Mouse (Mus musculus): ENCODE measurements around the gene Speg. TPM values are rescaled to one million over a fixed set of nuclear protein-coding genes. Genes with fewer than 3 reads are reported as not detected.
A peak's percentile ranks its signal among the peaks of the same experiment; 100 is the strongest.

Gene Speg
- polyA plus RNA-seq, 1 experiment from 2014 or later = 53.8 TPM

DNA sequence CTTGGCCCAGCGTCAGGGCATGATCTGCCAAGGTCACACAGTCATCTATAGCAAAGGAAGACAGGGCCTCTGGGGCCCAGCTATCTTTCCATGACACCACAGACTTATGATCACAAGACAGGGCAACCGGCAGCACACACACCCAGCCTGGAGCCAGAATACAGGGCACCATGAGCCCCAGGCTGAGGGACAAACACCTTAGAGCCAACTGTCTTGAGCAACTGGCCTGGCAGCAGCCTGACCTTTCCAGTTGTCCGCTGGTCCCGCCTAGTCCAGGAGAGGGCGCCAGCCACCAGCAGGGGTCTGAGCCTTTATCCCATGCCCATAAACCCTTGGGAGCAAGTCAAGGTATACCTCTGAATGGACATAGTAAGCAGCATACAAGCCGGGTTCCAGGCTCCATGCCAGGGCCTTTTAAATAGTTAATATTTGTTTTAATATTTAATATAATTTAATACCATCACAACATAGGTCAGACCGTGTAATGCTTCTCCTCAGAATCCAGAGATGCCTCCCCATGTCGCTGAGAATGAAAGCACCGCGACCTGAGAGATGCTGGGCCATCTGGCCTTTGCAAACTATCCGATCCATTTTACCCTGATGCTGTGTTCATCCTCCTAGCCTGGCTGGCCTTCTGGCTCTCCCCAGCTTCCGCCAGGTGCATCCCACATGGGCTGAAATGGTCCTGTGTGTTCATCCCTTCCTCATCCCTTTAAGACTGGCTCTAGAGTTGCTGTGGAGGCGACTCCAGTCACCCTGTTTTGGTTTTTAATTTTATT lies 3.6 kb upstream of the Speg start:
- no peak for ATAC-seq (ENCODE audit: insufficient number of reproducible peaks, insufficient read depth, low FRiP score, low read depth)
- WGBS = 57% methylated on average over 13 of the region's 13 CpGs
- peaks cover 19% of the 10 kb centered on the region for H3K4me1 ChIP-seq (ENCODE audit: control insufficient read depth, insufficient read depth, low read length)
- H3K4me2 ChIP-seq (replicated peaks; ENCODE audit: low read depth, low read length) = no peak overlapping the region
- no peaks in the 10 kb centered on the region for H3K27me3 ChIP-seq (ENCODE audit: control insufficient read depth, insufficient read depth, low read length)
- no peak overlapping the region for H3K4me3 ChIP-seq (ENCODE audit: low read depth, low read length)
- no peaks in the 10 kb centered on the region for H3K9me3 ChIP-seq (ENCODE audit: control insufficient read depth, low read depth, low read length)
- H3K9ac ChIP-seq (replicated peaks; ENCODE audit: low read depth, low read length) = no peak overlapping the region
- no peaks in the 10 kb centered on the region for H3K36me3 ChIP-seq (ENCODE audit: control insufficient read depth, insufficient read depth, low read length)
- no peak overlapping the region for H3K27ac ChIP-seq (ENCODE audit: low read length)

DNA sequence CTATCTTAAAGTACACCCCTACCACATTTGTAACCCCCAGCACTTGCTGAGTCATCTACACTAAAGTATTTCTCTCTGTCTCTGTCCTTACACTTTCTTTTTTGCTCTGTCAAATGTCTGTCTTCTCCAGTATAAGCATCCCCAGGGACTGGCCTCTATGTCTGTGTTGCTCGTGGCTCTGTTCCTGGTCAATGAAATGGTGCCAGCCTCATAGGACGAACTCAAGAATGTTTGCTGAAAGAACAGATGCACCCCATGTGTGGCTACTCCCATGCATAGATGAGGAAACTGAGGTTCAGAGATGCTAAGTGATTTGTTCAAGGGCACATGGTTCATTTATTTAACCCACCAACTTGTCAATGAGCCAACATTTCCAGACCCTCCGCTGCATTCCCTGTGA lies 2.6 kb upstream of the Speg start:
- Histone ChIP-seq H3K4me1 (ENCODE audit: control insufficient read depth, insufficient read depth, low read length) (peaks cover 19% of the 10 kb centered on the region), H3K27me3 (ENCODE audit: control insufficient read depth, insufficient read depth, low read length) (no peaks in the 10 kb centered on the region), H3K27ac (ENCODE audit: low read length) (no peak overlapping the region), H3K9me3 (ENCODE audit: control insufficient read depth, low read depth, low read length) (no peaks in the 10 kb centered on the region), H3K36me3 (ENCODE audit: control insufficient read depth, insufficient read depth, low read length) (no peaks in the 10 kb centered on the region), H3K4me3 (ENCODE audit: low read depth, low read length) (no peak overlapping the region), H3K4me2 (replicated peaks; ENCODE audit: low read depth, low read length) (no peak overlapping the region), H3K9ac (replicated peaks; ENCODE audit: low read depth, low read length) (no peak overlapping the region)
- WGBS = 88% methylated on average over 3 of the region's 3 CpGs
- no peak for ATAC-seq (ENCODE audit: insufficient number of reproducible peaks, insufficient read depth, low FRiP score, low read depth)

DNA sequence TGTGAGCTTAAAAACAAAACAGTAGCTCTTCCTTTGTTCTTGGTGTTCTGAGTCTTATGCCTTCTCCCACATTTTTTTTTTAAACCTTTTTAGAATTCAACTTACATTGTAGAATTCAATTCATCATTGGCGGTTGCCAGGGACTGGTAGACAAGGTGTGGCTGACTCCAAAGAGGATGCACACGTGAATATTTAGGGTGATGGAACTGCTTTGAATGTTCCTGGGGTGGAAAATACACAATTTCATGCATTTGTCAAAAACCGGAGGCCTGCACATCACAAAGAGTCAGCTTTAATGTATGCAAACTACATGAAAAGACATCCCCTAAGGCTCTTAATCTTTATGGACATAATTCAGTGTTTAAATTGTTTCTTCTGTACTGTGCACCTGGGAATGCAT lies 1.8 kb upstream of the Speg start:
- no peak overlapping the region for H3K4me3 ChIP-seq (ENCODE audit: low read depth, low read length)

DNA sequence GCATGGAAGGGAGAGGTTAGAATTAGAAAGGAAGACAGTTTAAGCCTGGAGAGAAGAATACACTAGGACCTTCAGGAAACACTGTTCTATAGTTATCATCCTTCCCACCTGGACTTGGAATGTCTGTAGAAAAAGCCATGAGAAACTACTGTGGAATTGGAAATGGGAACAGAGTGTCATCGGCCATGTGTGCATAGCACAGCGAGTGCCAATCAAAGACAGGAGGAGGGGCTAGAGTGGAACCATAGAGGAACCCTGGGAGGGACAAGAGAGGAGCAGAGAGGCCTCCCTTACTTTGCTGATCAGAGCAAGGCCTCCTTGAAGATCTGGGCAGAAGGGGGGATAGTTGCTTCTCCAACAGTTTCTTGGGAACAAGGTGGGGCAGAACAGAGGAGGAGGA lies 4.1 kb downstream of the Speg start:
- Histone ChIP-seq H3K9ac (replicated peaks; ENCODE audit: low read depth, low read length) (no peak overlapping the region), H3K9me3 (ENCODE audit: control insufficient read depth, low read depth, low read length) (no peaks in the 10 kb centered on the region), H3K27me3 (ENCODE audit: control insufficient read depth, insufficient read depth, low read length) (no peaks in the 10 kb centered on the region), H3K4me1 (ENCODE audit: control insufficient read depth, insufficient read depth, low read length) (peaks cover 25% of the 10 kb centered on the region), H3K4me3 (ENCODE audit: low read depth, low read length) (no peak overlapping the region), H3K36me3 (ENCODE audit: control insufficient read depth, insufficient read depth, low read length) (no peaks in the 10 kb centered on the region), H3K27ac (ENCODE audit: low read length) (no peak overlapping the region), H3K4me2 (replicated peaks; ENCODE audit: low read depth, low read length) (no peak overlapping the region)
- WGBS = 71% methylated on average over 2 of the region's 2 CpGs
- ATAC-seq (ENCODE audit: insufficient number of reproducible peaks, insufficient read depth, low FRiP score, low read depth) = no peak

More for the DNA sequence above, 1.8 kb upstream of the Speg start:
- peaks cover 19% of the 10 kb centered on the region for H3K4me1 ChIP-seq (ENCODE audit: control insufficient read depth, insufficient read depth, low read length)
- 69% methylated on average over 3 of the region's 3 CpGs for WGBS
- no peaks in the 10 kb centered on the region for H3K9me3 ChIP-seq (ENCODE audit: control insufficient read depth, low read depth, low read length)
- no peaks in the 10 kb centered on the region for H3K27me3 ChIP-seq (ENCODE audit: control insufficient read depth, insufficient read depth, low read length)
- no peak overlapping the region for H3K27ac ChIP-seq (ENCODE audit: low read length)
- H3K9ac ChIP-seq (replicated peaks; ENCODE audit: low read depth, low read length) = no peak overlapping the region
- no peaks in the 10 kb centered on the region for H3K36me3 ChIP-seq (ENCODE audit: control insufficient read depth, insufficient read depth, low read length)
- ATAC-seq (ENCODE audit: insufficient number of reproducible peaks, insufficient read depth, low FRiP score, low read depth) = no peak
- no peak overlapping the region for H3K4me2 ChIP-seq (replicated peaks; ENCODE audit: low read depth, low read length)

DNA sequence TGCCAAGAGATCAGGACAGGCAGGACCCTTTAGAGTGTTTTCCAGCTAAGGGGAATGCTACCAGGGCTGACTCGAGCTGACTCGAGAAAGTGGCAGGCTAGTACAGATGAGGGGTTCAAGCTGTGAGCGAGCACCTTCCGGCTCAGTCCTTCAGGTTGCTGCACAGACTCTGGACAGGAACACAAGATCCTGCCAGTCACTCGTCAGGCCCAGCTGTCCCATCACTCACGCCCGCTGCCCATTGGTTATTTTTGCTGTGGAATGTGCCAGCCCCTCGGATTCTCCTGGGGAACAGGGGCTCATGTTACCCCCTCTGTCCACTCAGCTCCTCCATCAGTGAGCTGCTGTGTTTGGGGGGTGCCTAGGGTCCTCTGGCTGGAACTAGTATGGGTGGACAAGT lies 4.8 kb downstream of the Speg start:
- Histone ChIP-seq H3K4me2 (replicated peaks; ENCODE audit: low read depth, low read length) (no peak overlapping the region), H3K27me3 (ENCODE audit: control insufficient read depth, insufficient read depth, low read length) (no peaks in the 10 kb centered on the region), H3K4me1 (ENCODE audit: control insufficient read depth, insufficient read depth, low read length) (peaks cover 27% of the 10 kb centered on the region), H3K9ac (replicated peaks; ENCODE audit: low read depth, low read length) (no peak overlapping the region), H3K27ac (ENCODE audit: low read length) (no peak overlapping the region), H3K36me3 (ENCODE audit: control insufficient read depth, insufficient read depth, low read length) (no peaks in the 10 kb centered on the region), H3K9me3 (ENCODE audit: control insufficient read depth, low read depth, low read length) (no peaks in the 10 kb centered on the region), H3K4me3 (ENCODE audit: low read depth, low read length) (no peak overlapping the region)
- ATAC-seq (ENCODE audit: insufficient number of reproducible peaks, insufficient read depth, low FRiP score, low read depth) = no peak
- WGBS = 71% methylated on average over 8 of the region's 8 CpGs

DNA sequence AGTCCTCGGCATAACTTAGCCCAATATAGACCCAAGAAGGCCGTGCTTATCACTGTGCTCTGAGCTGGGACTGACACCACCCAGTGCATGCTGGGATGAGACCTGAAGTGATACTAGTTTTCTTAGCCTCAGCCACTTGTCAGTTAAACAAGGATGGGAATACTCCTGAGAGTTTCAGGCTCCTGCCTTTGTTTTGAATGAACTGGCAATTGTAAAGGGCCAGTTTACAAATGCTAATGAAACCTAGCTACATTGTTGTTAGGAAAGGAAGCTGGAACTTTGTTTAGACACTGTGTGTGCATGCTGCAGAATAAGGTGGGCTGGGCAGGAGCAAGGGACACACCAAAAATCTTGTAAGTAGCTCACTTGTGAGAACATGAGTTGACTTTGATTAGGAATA lies 5.9 kb downstream of the Speg start:
- H3K9ac ChIP-seq (replicated peaks; ENCODE audit: low read depth, low read length) = no peak overlapping the region
- no peaks in the 10 kb centered on the region for H3K27me3 ChIP-seq (ENCODE audit: control insufficient read depth, insufficient read depth, low read length)
- no peak for ATAC-seq (ENCODE audit: insufficient number of reproducible peaks, insufficient read depth, low FRiP score, low read depth)
- H3K27ac ChIP-seq (ENCODE audit: low read length) = no peak overlapping the region
- H3K4me3 ChIP-seq (ENCODE audit: low read depth, low read length) = no peak overlapping the region
- H3K4me1 ChIP-seq (ENCODE audit: control insufficient read depth, insufficient read depth, low read length) = peaks cover 25% of the 10 kb centered on the region
- H3K9me3 ChIP-seq (ENCODE audit: control insufficient read depth, low read depth, low read length) = no peaks in the 10 kb centered on the region
- no peak overlapping the region for H3K4me2 ChIP-seq (replicated peaks; ENCODE audit: low read depth, low read length)
- WGBS = 56% methylated on average over 2 of the region's 2 CpGs
- no peaks in the 10 kb centered on the region for H3K36me3 ChIP-seq (ENCODE audit: control insufficient read depth, insufficient read depth, low read length)

DNA sequence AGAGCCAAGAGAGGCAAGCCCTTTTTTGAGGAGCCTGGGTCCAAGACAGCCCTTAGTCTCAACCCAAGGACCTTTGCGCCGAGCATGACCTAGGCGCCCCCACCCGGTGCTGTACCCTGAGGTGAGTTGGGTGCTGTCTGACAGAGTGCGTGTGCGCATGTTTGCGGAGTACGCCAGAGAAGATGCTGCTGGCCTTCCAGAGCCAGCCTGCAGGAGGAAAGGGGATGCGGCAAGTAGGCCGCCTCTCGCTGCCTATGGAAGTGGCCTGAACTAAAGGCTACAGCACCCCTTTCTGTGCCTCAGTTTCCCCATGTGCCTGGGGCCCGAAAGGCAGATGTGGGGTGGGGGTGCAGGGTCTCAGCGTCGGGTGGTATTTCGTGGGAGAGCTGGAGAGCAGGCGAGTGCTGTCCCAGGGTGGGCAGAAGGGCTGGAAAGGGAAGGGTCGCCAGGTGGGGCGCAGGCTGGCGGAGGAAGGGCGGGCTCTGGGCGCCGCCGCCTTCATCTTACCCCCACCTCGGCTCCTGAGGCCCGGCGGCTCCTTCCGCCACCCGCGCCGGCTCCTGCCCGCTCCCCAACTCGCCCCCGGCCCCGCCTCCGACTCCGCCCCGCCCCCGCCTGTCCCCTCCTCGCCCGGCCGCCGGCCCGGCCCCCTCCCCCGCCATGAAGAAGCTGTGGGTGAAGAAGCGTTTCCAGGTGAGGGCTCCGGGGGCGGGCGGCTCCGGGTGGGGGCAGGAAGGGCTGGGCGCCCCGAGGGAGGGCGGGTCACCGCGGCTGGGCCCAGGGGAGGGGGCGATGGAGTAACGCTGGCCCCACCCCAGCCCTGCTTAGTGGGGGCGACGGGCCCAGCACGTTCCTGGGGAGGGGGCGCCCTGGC lies 6.6 kb downstream of the Speg start:
- peak overlapping the region; percentile 47 for H3K9ac ChIP-seq (replicated peaks; ENCODE audit: low read depth, low read length)
- no peaks in the 10 kb centered on the region for H3K9me3 ChIP-seq (ENCODE audit: control insufficient read depth, low read depth, low read length)
- peak overlapping the region; percentile 61 for H3K4me3 ChIP-seq (ENCODE audit: low read depth, low read length)
- WGBS = 7% methylated on average over 36 of the region's 60 CpGs
- ATAC-seq (ENCODE audit: insufficient number of reproducible peaks, insufficient read depth, low FRiP score, low read depth) = peak; percentile 62
- H3K4me2 ChIP-seq (replicated peaks; ENCODE audit: low read depth, low read length) = peak overlapping the region; percentile 63
- no peaks in the 10 kb centered on the region for H3K36me3 ChIP-seq (ENCODE audit: control insufficient read depth, insufficient read depth, low read length)
- peaks cover 25% of the 10 kb centered on the region for H3K4me1 ChIP-seq (ENCODE audit: control insufficient read depth, insufficient read depth, low read length)
- H3K27me3 ChIP-seq (ENCODE audit: control insufficient read depth, insufficient read depth, low read length) = no peaks in the 10 kb centered on the region
- H3K27ac ChIP-seq (ENCODE audit: low read length) = peak overlapping the region; percentile 80

DNA sequence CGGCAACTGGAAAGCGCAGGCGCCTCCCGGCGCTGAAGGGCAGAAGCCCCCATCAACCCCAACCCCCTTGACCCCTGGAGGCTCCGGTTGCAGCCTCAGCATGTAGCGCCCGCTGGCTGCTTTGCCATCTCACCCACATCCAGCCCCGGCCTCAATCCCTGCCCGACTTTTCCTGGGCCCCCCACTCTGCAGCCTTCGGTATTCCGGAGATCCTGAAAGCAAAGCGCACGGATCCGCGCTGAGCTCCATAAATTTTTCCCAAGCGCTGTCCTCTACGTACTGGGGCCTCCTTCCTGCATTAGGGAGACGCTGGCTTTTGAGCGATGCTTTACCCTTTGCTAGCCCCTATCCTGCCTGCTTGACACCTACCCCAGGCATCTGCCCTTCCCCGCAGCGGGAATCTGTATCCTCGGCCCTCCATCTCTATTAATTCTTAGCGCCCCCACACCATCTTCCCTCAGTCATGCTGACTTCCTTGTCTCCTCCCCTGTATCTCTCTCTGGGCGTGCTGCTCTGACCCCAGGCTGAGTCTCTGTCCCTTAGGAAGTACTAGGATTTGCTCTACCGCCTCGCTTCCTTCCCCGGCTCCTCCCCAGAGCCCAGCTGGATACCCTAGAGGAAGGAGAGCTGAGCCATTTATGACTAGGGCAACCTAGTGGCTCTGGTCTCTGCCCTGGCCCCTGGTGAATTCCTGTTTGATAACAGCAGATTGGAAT lies 7.4 kb downstream of the Speg start:
- Histone ChIP-seq H3K9ac (replicated peaks; ENCODE audit: low read depth, low read length) (peak overlapping the region; percentile 47), H3K4me1 (ENCODE audit: control insufficient read depth, insufficient read depth, low read length) (peaks cover 25% of the 10 kb centered on the region), H3K4me3 (ENCODE audit: low read depth, low read length) (peak overlapping the region; percentile 61), H3K4me2 (replicated peaks; ENCODE audit: low read depth, low read length) (peak overlapping the region; percentile 63), H3K36me3 (ENCODE audit: control insufficient read depth, insufficient read depth, low read length) (no peaks in the 10 kb centered on the region), H3K27ac (ENCODE audit: low read length) (peak overlapping the region; percentile 80), H3K9me3 (ENCODE audit: control insufficient read depth, low read depth, low read length) (no peaks in the 10 kb centered on the region), H3K27me3 (ENCODE audit: control insufficient read depth, insufficient read depth, low read length) (peaks cover 7% of the 10 kb centered on the region; the same call in 1 of the 2 replicates)
- 1% methylated on average over 28 of the region's 28 CpGs for WGBS
- ATAC-seq (ENCODE audit: insufficient number of reproducible peaks, insufficient read depth, low FRiP score, low read depth) = 0 out of 2 replicates have a peak, but pooled peaks have one; percentile 3
